Mouse (Mus musculus): ENCODE results near the gene Arid4b.
"Not testable (repeated sequence)": the region's sequence is repeated elsewhere in the genome, so short reads cannot be mapped to it uniquely, and the experiment has no call there.

The Arid4b gene

GRCm38 (mm10) chr13:14063013-14063941 is at the start of gene Arid4b, which contains the start of gene Ggps1:
Gene Arid4b (plus strand): TSS chr13:14063232.
Gene Ggps1 (minus strand): TSS chr13:14063488.
- DNase-seq, result peak; percentile 99

GRCm38 (mm10) chr13:14014001-14014400 is 49.0 kb upstream of the Arid4b start:
- no peak for DNase-seq

GRCm38 (mm10) chr13:14014540-14014939 is 48.5 kb upstream of the Arid4b start:
- DNase-seq, result no peak

GRCm38 (mm10) chr13:14015609-14016008 is 47.4 kb upstream of the Arid4b start:
- no peak for DNase-seq

GRCm38 (mm10) chr13:14018283-14018682 is 44.7 kb upstream of the Arid4b start:
- DNase-seq, result no peak

- no peak for DNase-seq
Observed at GRCm38 (mm10) chr13:14018852-14019251, 44.2 kb upstream of the Arid4b start.

- DNase-seq, result not testable (repeated sequence)
Observed at GRCm38 (mm10) chr13:14021417-14021816, 41.6 kb upstream of the Arid4b start.

- DNase-seq, result no peak
Observed at GRCm38 (mm10) chr13:14025554-14025953, 37.5 kb upstream of the Arid4b start.

GRCm38 (mm10) chr13:14026154-14026820 is 36.7 kb upstream of the Arid4b start:
- DNase-seq, result no peak

GRCm38 (mm10) chr13:14033309-14034072 is 29.5 kb upstream of the Arid4b start:
- DNase-seq, result no peak

GRCm38 (mm10) chr13:14034073-14034348 is 29.0 kb upstream of the Arid4b start:
- peak; percentile 16 for DNase-seq

- not testable (repeated sequence) for DNase-seq
Observed at GRCm38 (mm10) chr13:14035352-14035751, 27.7 kb upstream of the Arid4b start.

- no peak for DNase-seq
Observed at GRCm38 (mm10) chr13:14035875-14036630, 27.0 kb upstream of the Arid4b start.

- no peak for DNase-seq
Observed at GRCm38 (mm10) chr13:14038911-14039291, 24.1 kb upstream of the Arid4b start.

GRCm38 (mm10) chr13:14039292-14039965 is 23.6 kb upstream of the Arid4b start, which contains the start of gene Tbce:
Gene Tbce (minus strand): TSS chr13:14039638.
- DNase-seq, result peak; percentile 94

- DNase-seq, result peak; percentile 36
Observed at GRCm38 (mm10) chr13:14040186-14040585, 22.8 kb upstream of the Arid4b start.

- no peak for DNase-seq
Observed at GRCm38 (mm10) chr13:14043851-14044250, 19.2 kb upstream of the Arid4b start.

GRCm38 (mm10) chr13:14044521-14044920 is 18.5 kb upstream of the Arid4b start:
- no peak for DNase-seq

GRCm38 (mm10) chr13:14049878-14050277 is 13.2 kb upstream of the Arid4b start:
- no peak for DNase-seq

GRCm38 (mm10) chr13:14056801-14057200 is 6.2 kb upstream of the Arid4b start:
- DNase-seq, result no peak

GRCm38 (mm10) chr13:14059582-14059981 is 3.5 kb upstream of the Arid4b start:
- no peak for DNase-seq

Data from kidney, adult 9 months (tissue).